Mouse (Mus musculus): Measurements from ENCODE around the gene En2. TPM values are rescaled to one million over a fixed set of nuclear protein-coding genes. Genes with fewer than 3 reads are reported as not detected.

Gene En2
- polyA plus RNA-seq, 1 experiment: not detected

DNA sequence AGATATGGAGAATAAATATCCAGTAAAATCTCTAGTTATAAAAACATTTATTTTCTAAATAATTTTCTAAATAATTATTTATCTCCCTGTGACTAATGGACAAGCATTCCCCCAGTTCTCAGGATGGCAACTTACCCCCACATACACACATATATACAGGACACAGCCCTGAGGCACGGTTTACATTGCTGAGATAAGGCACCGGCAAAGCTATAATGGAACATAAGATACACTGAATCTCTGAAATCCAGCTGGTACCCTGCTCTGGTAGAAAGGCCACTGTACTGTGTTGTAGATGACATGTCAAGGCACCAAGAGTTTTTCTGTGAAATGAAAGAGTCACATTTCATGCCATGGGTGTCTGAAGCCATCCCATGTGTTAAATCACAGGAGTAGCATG lies 39.2 kb downstream of the En2 start:
- Histone ChIP-seq H3K4me3 (ENCODE audit: insufficient read depth, low read length) (no peak overlapping the region), H3K4me1 (ENCODE audit: control insufficient read depth, insufficient read depth, low read length) (no peaks in the 10 kb centered on the region), H3K27ac (ENCODE audit: insufficient read depth, low read length) (no peak overlapping the region)
- TF ChIP-seq POLR2A (IDR thresholded peaks at IDR 0.05; ENCODE audit: low read depth, low read length) (no peak), CTCF (IDR thresholded peaks at IDR 0.05; ENCODE audit: borderline replicate concordance, insufficient read depth, low read length) (no peak)

DNA sequence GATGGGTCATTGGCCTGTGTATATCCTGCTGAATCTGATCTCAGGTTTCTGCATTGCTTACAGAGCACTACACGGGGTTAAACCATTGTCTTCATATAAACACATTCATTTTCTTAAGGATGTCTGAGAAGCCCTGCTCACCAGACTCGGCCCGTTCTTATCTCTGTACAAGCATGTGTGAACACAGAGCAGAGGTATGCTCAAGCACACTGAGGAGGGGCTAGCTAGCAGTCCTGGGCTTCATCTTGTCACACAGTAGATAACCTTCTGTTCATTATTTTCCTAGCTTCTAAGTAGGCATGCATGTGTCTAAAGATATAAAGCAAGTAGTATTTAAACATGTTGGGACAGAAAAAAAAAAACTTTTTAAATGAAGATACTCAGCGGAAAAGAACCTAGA lies 41.0 kb downstream of the En2 start:
- H3K27ac ChIP-seq (ENCODE audit: insufficient read depth, low read length): no peak overlapping the region
- H3K4me3 ChIP-seq (ENCODE audit: insufficient read depth, low read length): no peak overlapping the region
- no peak for TF ChIP-seq POLR2A (IDR thresholded peaks at IDR 0.05; ENCODE audit: low read depth, low read length)
- no peak for TF ChIP-seq CTCF (IDR thresholded peaks at IDR 0.05; ENCODE audit: borderline replicate concordance, insufficient read depth, low read length)
- no peaks in the 10 kb centered on the region for H3K4me1 ChIP-seq (ENCODE audit: control insufficient read depth, insufficient read depth, low read length)

DNA sequence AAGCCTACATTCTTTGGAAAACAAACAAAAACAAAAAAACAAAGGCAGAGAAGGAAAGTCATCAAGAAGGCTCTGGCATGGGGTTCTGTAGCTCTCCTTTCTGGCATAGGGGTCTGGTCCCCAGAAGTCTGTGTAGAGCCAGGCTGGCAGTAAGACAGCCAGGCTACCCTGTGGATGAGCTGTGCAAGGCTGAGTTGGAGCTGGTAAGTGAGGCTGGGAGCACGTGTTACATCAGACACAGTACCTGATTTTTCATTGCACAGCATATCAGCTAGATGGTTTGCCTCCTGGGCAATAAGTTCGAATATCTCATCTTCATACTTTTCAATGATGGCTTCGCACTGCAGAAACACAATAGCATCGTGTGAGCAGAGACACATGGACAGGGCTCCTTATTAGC lies 41.5 kb downstream of the En2 start:
- Histone ChIP-seq H3K4me3 (ENCODE audit: insufficient read depth, low read length) (no peak overlapping the region), H3K4me1 (ENCODE audit: control insufficient read depth, insufficient read depth, low read length) (no peaks in the 10 kb centered on the region), H3K27ac (ENCODE audit: insufficient read depth, low read length) (no peak overlapping the region)
- TF ChIP-seq CTCF (IDR thresholded peaks at IDR 0.05; ENCODE audit: borderline replicate concordance, insufficient read depth, low read length): no peak
- no peak for TF ChIP-seq POLR2A (IDR thresholded peaks at IDR 0.05; ENCODE audit: low read depth, low read length)

DNA sequence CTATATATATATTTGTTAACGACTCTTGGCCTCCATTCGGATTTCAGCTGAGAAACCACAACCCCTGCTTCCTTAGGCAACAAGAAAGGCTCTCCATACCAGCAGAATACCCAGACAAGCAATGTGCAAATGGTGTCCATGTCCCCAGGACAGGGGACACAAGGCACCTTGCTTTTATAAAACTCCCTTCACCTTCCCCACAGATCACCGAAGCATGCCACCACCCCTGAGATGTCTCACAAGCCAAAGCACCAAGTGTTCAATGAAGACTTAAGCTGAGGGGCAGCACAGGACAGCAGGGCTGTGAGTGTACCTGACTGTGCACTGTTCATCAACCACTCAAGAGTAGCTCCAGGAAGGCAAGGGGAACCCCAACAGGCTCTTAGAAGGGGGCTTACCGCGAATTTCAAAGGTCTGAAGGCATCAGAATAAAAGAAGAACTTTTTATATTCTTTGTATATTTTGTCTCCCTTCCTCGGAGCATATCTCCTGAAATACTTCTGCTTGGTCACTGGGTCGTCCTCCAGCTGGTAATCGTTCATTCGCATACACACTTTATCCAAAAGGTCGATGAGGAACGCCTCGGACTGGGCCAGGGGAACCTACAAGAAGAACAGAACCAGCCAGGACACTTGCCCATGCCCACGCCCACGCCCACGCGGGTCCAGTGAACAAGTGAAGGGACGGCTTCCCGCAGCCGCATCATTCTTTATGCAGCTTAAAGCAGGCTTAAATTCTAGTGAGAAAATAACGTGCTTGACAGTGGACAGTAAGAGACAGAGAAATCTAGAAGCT lies 43.4 kb downstream of the En2 start:
- H3K27ac ChIP-seq (ENCODE audit: insufficient read depth, low read length): no peak overlapping the region
- TF ChIP-seq CTCF (IDR thresholded peaks at IDR 0.05; ENCODE audit: borderline replicate concordance, insufficient read depth, low read length) (no peak), POLR2A (IDR thresholded peaks at IDR 0.05; ENCODE audit: low read depth, low read length) (no peak)
- no peaks in the 10 kb centered on the region for H3K4me1 ChIP-seq (ENCODE audit: control insufficient read depth, insufficient read depth, low read length)
- no peak overlapping the region for H3K4me3 ChIP-seq (ENCODE audit: insufficient read depth, low read length)

DNA sequence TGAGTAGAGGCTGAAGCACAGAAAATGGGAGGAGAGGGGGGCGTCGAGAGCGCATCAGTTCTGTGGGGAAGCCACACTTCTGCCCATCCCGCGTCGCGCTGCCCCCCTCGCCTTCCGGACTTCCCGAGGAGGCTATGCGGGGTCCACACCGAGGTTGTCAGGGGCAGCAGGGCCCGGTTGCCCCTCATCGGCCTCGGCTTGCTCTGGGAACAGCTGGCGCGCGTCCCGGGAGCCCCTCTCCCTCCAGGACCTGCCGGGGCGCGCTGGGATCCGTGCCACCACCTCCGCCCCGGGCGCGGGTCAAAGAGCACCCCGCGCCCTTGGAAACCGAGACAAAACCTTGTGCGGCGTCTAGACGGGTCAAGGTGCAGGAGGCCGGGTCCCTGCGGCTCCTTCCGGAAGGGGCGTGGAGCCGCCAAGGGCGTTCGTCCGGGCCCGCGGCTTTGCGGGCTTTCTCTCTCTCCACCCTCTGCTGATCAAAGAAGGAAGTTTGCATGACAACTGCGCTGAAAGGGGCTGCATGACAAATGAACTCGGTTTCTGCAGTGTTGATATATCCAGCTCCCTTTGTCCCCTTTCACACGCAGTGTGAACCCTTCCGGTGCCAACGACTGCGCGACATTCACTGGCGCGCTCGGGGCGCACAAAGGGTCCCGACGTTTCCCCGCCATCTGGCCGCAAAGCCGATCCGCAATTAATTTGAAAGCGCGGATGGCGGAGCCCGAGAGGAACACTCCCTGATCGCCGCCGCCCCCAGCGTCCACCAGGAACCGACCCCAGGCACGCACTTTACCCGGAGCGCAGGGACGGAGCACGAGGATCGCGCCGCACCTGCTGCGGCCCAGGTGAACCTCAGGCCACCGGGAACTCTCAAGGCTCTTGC lies 44.3 kb downstream of the En2 start:
- H3K4me1 ChIP-seq (ENCODE audit: control insufficient read depth, insufficient read depth, low read length): no peaks in the 10 kb centered on the region
- no peak overlapping the region for H3K27ac ChIP-seq (ENCODE audit: insufficient read depth, low read length)
- peak overlapping the region; percentile 13 for H3K4me3 ChIP-seq (ENCODE audit: insufficient read depth, low read length)
- TF ChIP-seq CTCF (IDR thresholded peaks at IDR 0.05; ENCODE audit: borderline replicate concordance, insufficient read depth, low read length) (no peak), POLR2A (IDR thresholded peaks at IDR 0.05; ENCODE audit: low read depth, low read length) (no peak)

DNA sequence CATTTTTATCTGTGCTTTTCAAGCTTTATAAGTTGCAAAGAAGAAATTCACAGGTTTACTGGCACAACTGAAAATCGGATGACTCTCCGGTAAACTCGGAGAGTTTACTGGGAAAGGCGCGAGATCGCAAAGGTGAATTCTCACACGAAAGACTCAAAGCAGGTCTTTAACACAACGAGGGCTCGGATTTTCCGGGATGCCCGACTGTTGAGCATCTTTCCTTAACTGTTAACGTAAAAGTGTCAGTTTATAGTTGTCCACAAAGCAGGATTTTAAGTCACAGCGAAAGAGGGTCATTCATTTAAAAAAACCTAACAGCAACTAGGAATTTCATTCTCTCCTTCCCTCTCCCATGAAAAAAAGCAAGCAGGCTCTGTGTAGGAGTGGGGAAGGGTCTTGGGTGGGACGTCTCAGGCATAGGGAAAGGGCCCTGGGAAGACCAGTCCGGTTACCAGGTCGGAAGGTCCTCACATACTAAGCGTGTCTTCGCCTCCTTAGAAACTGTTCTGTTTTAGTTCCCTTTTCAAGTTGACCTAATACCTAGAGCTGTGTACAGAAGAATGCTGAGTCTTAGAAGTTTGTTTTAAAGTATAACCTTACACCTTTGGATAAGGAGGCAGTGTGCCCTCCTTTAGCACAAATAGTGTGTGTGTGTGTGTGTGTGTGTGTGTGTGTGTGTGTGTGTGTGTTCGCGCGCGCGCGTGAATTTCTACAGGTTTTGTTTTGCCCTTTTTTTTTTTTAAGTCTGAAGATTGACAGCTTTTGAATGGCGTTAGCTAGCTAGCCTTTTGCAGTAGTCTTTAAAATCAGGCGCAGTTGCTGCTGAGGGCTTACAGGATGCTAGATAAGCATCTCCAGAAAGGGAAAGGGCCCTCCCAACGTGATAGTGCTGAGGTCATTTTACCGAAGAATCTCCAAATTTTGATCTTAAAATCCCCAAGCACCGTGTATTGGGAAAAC lies 45.4 kb downstream of the En2 start:
- no peak overlapping the region for H3K4me3 ChIP-seq (ENCODE audit: insufficient read depth, low read length)
- H3K4me1 ChIP-seq (ENCODE audit: control insufficient read depth, insufficient read depth, low read length): no peaks in the 10 kb centered on the region
- TF ChIP-seq CTCF (IDR thresholded peaks at IDR 0.05; ENCODE audit: borderline replicate concordance, insufficient read depth, low read length): no peak
- TF ChIP-seq POLR2A (IDR thresholded peaks at IDR 0.05; ENCODE audit: low read depth, low read length): no peak
- H3K27ac ChIP-seq (ENCODE audit: insufficient read depth, low read length): no peak overlapping the region

GRCm38 (mm10) chr5:28211651-28212310 lies 46.3 kb downstream of the En2 start:
- Histone ChIP-seq H3K27ac (ENCODE audit: insufficient read depth, low read length) (no peak overlapping the region), H3K4me3 (ENCODE audit: insufficient read depth, low read length) (no peak overlapping the region), H3K4me1 (ENCODE audit: control insufficient read depth, insufficient read depth, low read length) (no peaks in the 10 kb centered on the region)
- no peak for TF ChIP-seq CTCF (IDR thresholded peaks at IDR 0.05; ENCODE audit: borderline replicate concordance, insufficient read depth, low read length)
- no peak for TF ChIP-seq POLR2A (IDR thresholded peaks at IDR 0.05; ENCODE audit: low read depth, low read length)

DNA sequence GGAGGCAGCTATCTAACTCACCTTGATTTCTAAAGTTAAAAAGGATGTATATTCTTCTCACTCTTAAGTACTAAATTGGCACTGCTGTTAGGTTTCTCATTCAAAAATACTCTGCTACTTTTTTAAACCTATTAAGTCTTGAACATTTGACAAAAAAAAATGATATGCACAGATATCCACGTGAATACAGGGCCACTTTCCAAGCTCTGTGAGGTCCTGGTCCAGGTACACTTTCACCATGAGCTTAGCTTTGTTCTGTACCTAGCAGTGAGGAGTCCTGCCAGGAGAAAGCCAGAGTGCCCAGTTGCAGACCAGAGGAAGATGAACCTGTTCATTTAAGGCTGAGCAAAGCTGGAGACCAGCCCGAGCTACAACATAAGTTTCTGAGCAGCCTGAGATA lies 47.9 kb downstream of the En2 start:
- Histone ChIP-seq H3K27ac (ENCODE audit: insufficient read depth, low read length) (no peak overlapping the region), H3K4me1 (ENCODE audit: control insufficient read depth, insufficient read depth, low read length) (no peaks in the 10 kb centered on the region), H3K4me3 (ENCODE audit: insufficient read depth, low read length) (no peak overlapping the region)
- TF ChIP-seq CTCF (IDR thresholded peaks at IDR 0.05; ENCODE audit: borderline replicate concordance, insufficient read depth, low read length) (no peak), POLR2A (IDR thresholded peaks at IDR 0.05; ENCODE audit: low read depth, low read length) (no peak)

- Histone ChIP-seq H3K27ac (ENCODE audit: insufficient read depth, low read length) (no peak overlapping the region), H3K4me1 (ENCODE audit: control insufficient read depth, insufficient read depth, low read length) (no peaks in the 10 kb centered on the region), H3K4me3 (ENCODE audit: insufficient read depth, low read length) (no peak overlapping the region)
- TF ChIP-seq CTCF (IDR thresholded peaks at IDR 0.05; ENCODE audit: borderline replicate concordance, insufficient read depth, low read length) (no peak), POLR2A (IDR thresholded peaks at IDR 0.05; ENCODE audit: low read depth, low read length) (no peak)
Observed at GRCm38 (mm10) chr5:28219596-28219995, 54.1 kb downstream of the En2 start.

Other genes with a start within 250 kb of the En2 start
- gene Insig1, start 94.3 kb upstream of the En2 start, polyA plus RNA-seq (2011; ENCODE audit: insufficient read length, low read depth, missing spikeins): 53.7 and 56.0 TPM in 2 replicates
- not detected in 2 replicates for gene Cnpy1, start 80.1 kb downstream of the En2 start, polyA plus RNA-seq (2011; ENCODE audit: insufficient read length, low read depth, missing spikeins)
- 24.2 and 26.4 TPM in 2 replicates for gene Rbm33, start 151.4 kb downstream of the En2 start, polyA plus RNA-seq (2011; ENCODE audit: insufficient read length, low read depth, missing spikeins)